Mouse (Mus musculus) limb, embryonic 13.5 days (tissue): ENCODE results near the gene Rpl23. TPM values are rescaled to one million over a fixed set of nuclear protein-coding genes. Genes with fewer than 3 reads are reported as not detected.
A peak's percentile ranks its signal among the peaks of the same experiment; 100 is the strongest.

Experiments
- ATAC-seq: fragments of 200-750 bp; cut with Nextera tagmentation; 2 replicates; pipeline ENCODE4 v1.8.0; 2017; ENCODE audit warnings: low read depth, moderate number of reproducible peaks, moderate TSS enrichment; ENCODE audit not compliant: low FRiP score
- H3K27ac ChIP-seq: fragments of 300-500 bp; sonication (generic); 2 replicates; pipeline ENCODE4 v1.5.1; 2015; ENCODE audit warnings: inconsistent platforms, mild to moderate bottlenecking, moderate library complexity
- H3K27me3 ChIP-seq: fragments of 300-500 bp; sonication (generic); 2 replicates; pipeline ENCODE4 v1.6.1; 2015; ENCODE audit warnings: mild to moderate bottlenecking, inconsistent platforms
- H3K36me3 ChIP-seq: fragments of 300-500 bp; sonication (generic); 2 replicates; pipeline ENCODE4 v1.6.1; 2015; ENCODE audit warnings: inconsistent platforms, mild to moderate bottlenecking, moderate library complexity
- H3K4me1 ChIP-seq: fragments of 300-500 bp; sonication (generic); 2 replicates; pipeline ENCODE4 v1.6.1; 2015; ENCODE audit warnings: inconsistent platforms
- H3K4me2 ChIP-seq: fragments of 300-500 bp; sonication (generic); replicated peaks from 2 replicates; pipeline ENCODE4 v1.6.1; 2015; ENCODE audit warnings: inconsistent platforms, mild to moderate bottlenecking, moderate library complexity
- H3K4me3 ChIP-seq: fragments of 300-500 bp; sonication (generic); 2 replicates; pipeline ENCODE4 v1.5.1; 2015; ENCODE audit warnings: moderate library complexity, mild to moderate bottlenecking, inconsistent platforms
- H3K9ac ChIP-seq: fragments of 300-500 bp; sonication (generic); 2 replicates; pipeline ENCODE4 v1.6.1; 2015; ENCODE audit warnings: mild to moderate bottlenecking, inconsistent platforms
- H3K9me3 ChIP-seq: fragments of 300-500 bp; sonication (generic); 2 replicates; pipeline ENCODE4 v1.6.1; 2016; ENCODE audit warnings: inconsistent platforms
- WGBS: fragments of 180-500 bp; shearing (Covaris S2); methylation state at CpG from one replicate; pipeline ENCODE4 v1.1.7; 2015; 5-methylcytosine and 5-hydroxymethylcytosine counted together
- polyA plus RNA-seq: library from polyadenylated mRNA; unstranded; fragments of >200 nt; fragmentation: Nextera tagmentation; extraction: Ambion mirVana; gene quantifications from 2 replicates; pipeline ENCODE4 v1.2.1, GENCODE M21; 2015

The Rpl23 gene
- polyA plus RNA-seq, 1 experiment from 2014 or later = 547 TPM

DNA sequence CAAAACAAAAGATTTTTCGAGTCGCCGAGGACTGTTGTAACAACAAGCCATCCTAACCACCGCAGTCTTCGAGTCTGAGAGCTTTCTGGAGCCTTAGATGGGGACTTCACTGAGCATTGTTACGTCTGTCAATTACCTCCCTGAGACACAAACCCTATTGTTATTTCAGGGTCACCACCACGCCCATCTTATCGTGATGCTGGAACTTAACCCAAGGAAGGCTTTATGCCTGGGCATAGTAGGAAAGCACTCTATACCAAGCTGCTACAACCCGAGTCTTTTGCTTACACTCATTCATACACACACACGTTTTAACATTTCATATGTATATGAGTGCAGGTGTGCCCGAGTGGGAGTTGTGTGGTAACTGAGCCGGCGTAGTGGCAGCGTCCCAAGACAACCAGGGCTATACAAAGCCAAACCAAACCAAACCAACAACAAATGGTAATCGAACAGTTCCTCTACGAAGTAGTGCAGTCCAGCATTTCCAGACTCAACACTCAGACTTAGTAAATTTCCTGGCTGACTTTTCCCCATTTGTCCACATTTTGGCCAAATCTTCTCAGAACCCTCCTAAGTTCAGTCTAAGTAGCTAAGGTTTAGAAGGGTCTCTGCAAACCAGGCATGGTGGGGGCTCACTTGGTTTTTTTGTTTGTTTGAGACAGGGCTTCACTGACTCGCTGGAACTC lies 6.3 kb downstream of the Rpl23 start, which contains the start of gene 1700001P01Rik:
1700001P01Rik (minus strand) TSS at position 111 of the 689 bp plus-strand sequence.
- ATAC-seq = no peak
- Histone ChIP-seq H3K9me3 (no peaks in the 10 kb centered on the region), H3K36me3 (peaks cover 57% of the 10 kb centered on the region), H3K4me2 (no peak within 1 kb of the TSS), H3K27me3 (no peaks in the 10 kb centered on the region), H3K9ac (no peak within 1 kb of the TSS), H3K4me3 (no peak within 1 kb of the TSS), H3K27ac (no peak within 1 kb of the TSS), H3K4me1 (peaks cover 12% of the 10 kb centered on the region)
- WGBS = 57% methylated on average over 17 of the region's 17 CpGs

DNA sequence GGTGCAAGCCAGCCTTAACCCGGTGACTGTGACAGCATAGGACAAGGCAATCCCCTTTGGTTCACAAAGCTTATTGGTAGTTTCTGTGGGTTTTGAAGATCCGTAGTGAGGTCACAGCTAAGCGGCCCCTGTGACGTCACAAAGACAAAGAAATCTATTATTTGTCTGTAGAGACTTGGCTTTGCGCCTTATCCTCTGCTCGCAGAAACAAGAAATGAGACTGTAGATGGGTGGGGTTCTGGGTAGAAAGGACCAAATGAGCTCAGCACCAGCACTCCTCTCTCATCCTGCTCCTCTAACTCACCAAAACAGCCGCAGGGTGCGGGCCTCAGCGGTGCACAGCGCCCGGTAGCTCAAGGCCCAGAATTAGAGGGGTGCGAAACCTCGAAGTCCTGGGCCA lies 7.1 kb downstream of the Rpl23 start:
- no peak overlapping the region for H3K9ac ChIP-seq
- no peak overlapping the region for H3K27ac ChIP-seq
- H3K4me1 ChIP-seq = peaks cover 4% of the 10 kb centered on the region
- peaks cover 49% of the 10 kb centered on the region for H3K36me3 ChIP-seq
- no peaks in the 10 kb centered on the region for H3K9me3 ChIP-seq
- no peaks in the 10 kb centered on the region for H3K27me3 ChIP-seq
- 78% methylated on average over 13 of the region's 13 CpGs for WGBS
- no peak overlapping the region for H3K4me3 ChIP-seq
- H3K4me2 ChIP-seq = no peak overlapping the region
- no peak for ATAC-seq

DNA sequence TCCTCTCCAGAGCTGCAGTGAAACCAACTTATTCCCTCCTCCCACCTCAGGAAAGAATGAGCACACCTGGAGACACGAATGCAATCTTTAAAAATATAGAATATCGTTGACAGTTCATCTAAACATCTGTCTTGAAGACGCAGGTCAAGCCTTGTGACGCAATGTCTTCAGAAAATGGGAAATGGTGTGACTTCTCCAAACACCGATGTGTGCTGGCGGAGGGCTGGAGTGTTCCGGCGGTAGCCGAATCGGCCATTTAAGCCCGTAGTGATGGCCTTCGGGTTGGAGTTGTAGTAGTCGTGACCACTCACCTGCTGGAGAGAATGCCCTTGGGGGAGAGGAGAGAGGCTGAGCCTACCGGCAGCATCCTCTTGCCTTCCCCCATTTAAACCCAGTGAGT lies 10.8 kb downstream of the Rpl23 start:
- Histone ChIP-seq H3K27me3 (no peaks in the 10 kb centered on the region), H3K4me3 (no peak overlapping the region), H3K4me2 (no peak overlapping the region), H3K36me3 (peaks cover 12% of the 10 kb centered on the region), H3K4me1 (no peaks in the 10 kb centered on the region), H3K9ac (no peak overlapping the region), H3K9me3 (no peaks in the 10 kb centered on the region), H3K27ac (no peak overlapping the region)
- WGBS = 74% methylated on average over 14 of the region's 14 CpGs
- ATAC-seq = no peak

DNA sequence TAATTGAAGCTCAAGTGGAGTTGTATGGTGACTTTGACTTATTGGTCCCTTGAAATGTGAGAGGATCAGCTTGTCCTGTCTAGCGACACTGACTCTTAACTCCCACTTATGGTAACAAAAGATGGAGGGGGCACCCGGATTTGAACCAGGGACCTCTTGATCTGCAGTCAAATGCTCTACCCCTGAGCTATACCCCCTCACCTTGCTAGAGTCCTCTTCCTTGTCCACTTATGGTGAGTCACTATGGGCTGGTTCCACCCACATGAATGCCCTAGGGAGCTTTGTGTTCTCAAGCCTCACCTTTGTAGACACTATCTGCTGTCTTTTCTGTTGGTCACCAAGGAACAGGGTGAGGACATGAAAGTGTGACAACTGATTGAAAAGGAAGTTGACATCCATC lies 12.5 kb downstream of the Rpl23 start:
- Histone ChIP-seq H3K27me3 (no peaks in the 10 kb centered on the region), H3K9me3 (no peaks in the 10 kb centered on the region), H3K27ac (no peak overlapping the region), H3K9ac (no peak overlapping the region), H3K4me3 (no peak overlapping the region), H3K36me3 (no peaks in the 10 kb centered on the region), H3K4me2 (no peak overlapping the region), H3K4me1 (peaks cover 13% of the 10 kb centered on the region)
- ATAC-seq = no peak
- 33% methylated on average over 2 of the region's 2 CpGs for WGBS

DNA sequence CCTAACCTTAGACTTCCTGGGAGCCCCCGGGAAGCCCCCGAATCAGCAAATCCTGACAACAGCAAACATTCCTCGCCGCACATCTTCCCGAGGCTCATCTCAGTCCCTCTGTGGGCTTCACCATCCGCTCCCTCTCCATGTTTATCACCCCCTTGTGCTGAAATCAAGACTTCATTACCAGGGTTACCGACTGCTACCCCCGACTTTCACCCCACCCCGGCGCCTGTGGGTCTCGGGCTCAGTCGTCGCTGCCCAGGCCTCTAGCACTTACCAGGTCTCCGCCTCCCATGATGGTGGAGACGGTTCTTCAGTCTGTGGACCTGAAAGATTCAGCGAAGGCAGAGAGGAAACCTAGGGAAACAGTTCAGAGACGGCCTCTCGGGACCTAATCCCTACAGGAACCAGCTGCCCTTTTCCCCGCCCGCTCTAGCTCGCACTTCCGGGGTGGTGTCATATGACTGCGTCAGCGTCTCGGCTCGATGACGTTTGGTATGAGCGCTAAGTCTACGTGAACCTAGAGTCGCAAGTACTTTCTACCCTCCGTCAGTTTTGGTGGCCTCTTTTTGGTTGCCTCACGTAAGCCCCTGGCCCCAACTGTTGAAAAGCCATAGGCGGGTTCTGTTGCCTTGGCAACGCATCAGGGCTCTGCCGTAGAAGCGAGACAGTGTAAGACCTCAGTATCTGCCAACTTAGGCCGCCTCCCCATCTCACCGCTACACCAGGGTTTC lies 15.9 kb downstream of the Rpl23 start, which contains the start of gene Cwc25:
Cwc25 (minus strand) TSS at position 403 of the 728 bp plus-strand sequence.
- under 1% methylated on average over 38 of the region's 38 CpGs for WGBS
- peak within 1 kb of the TSS; percentile 89 for H3K4me2 ChIP-seq
- peaks cover 31% of the 10 kb centered on the region for H3K36me3 ChIP-seq
- 0 out of 2 replicates have a peak, but pooled peaks cover 3% of the 10 kb centered on the region for H3K9me3 ChIP-seq
- H3K4me1 ChIP-seq = peaks cover 19% of the 10 kb centered on the region
- no peaks in the 10 kb centered on the region for H3K27me3 ChIP-seq
- H3K4me3 ChIP-seq = peak within 1 kb of the TSS; percentile 88
- ATAC-seq = peak; percentile 93
- H3K9ac ChIP-seq = peak within 1 kb of the TSS; percentile 90
- peak within 1 kb of the TSS; percentile 92 for H3K27ac ChIP-seq

DNA sequence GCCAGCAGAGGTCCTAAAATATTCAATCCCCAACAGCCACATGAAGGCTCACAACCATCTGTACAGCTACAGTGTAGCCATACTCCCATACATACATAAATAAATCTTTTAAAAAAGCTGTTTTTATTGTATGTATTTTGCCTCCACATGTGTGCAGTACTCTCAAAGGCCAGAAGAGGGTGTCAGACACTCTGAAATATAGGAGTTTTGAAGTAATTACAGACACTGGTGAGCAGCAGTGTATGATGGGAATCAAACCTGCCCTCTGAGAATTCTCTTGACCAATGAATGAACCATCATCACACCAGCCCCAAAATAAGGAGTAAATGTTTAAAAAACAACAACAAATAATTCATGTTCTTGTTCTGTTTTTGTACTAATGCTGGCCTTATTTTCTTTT lies 20.6 kb downstream of the Rpl23 start:
- no peak overlapping the region for H3K4me3 ChIP-seq
- no peak overlapping the region for H3K27ac ChIP-seq
- no peak for ATAC-seq
- H3K9me3 ChIP-seq = 0 out of 2 replicates have a peak, but pooled peaks cover 3% of the 10 kb centered on the region
- H3K4me2 ChIP-seq = no peak overlapping the region
- H3K27me3 ChIP-seq = no peaks in the 10 kb centered on the region
- H3K4me1 ChIP-seq = peaks cover 19% of the 10 kb centered on the region
- H3K36me3 ChIP-seq = peaks cover 72% of the 10 kb centered on the region
- H3K9ac ChIP-seq = no peak overlapping the region

DNA sequence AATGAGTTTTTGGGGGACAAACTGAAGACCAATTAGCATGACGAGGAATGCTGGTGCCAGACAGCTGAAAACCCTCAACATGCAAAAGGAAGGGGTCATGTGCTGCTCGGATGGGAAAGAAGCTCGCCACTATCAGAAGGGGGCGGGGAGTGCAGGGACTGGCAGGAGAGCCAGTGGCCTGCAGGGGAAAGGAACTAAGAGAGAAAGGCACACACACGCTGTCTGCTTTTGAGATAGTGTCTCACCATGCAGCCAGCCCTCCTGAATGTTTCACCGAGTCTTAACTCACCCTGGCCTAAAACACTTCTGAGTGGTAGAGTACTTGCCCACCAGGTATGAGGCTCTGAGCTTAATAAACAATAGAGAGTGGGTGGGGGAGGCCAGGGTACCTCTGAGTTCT lies 23.3 kb downstream of the Rpl23 start:
- Histone ChIP-seq H3K27ac (no peak overlapping the region), H3K9ac (no peak overlapping the region), H3K4me3 (no peak overlapping the region), H3K4me1 (no peaks in the 10 kb centered on the region), H3K4me2 (no peak overlapping the region), H3K9me3 (0 out of 2 replicates have a peak, but pooled peaks cover 3% of the 10 kb centered on the region), H3K27me3 (no peaks in the 10 kb centered on the region), H3K36me3 (peaks cover 91% of the 10 kb centered on the region)
- 82% methylated on average over 6 of the region's 6 CpGs for WGBS
- ATAC-seq = no peak

DNA sequence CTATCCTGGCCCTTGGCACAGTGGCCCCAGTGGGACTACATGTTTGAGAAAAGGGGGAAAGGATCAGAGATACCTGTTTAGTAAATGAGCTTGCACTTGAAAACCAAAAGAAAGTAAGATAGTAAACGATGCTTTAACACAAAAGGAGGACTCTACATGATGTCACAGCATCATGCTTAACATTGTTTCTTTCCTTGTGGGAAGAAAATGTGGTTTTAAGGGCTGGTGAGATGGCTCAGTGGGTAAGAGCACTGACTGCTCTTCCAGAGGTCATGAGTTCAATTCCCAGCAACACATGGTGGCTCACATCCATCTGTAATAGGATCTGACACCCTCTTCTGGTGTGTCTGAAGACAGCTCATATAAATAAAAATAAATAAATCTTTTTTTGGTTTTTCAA lies 24.1 kb downstream of the Rpl23 start:
- Histone ChIP-seq H3K27ac (no peak overlapping the region), H3K4me2 (no peak overlapping the region), H3K9me3 (0 out of 2 replicates have a peak, but pooled peaks cover 3% of the 10 kb centered on the region), H3K27me3 (no peaks in the 10 kb centered on the region), H3K36me3 (peaks cover 92% of the 10 kb centered on the region), H3K4me1 (no peaks in the 10 kb centered on the region), H3K9ac (no peak overlapping the region), H3K4me3 (no peak overlapping the region)
- 93% methylated on average over 1 of the region's 1 CpGs for WGBS
- no peak for ATAC-seq

DNA sequence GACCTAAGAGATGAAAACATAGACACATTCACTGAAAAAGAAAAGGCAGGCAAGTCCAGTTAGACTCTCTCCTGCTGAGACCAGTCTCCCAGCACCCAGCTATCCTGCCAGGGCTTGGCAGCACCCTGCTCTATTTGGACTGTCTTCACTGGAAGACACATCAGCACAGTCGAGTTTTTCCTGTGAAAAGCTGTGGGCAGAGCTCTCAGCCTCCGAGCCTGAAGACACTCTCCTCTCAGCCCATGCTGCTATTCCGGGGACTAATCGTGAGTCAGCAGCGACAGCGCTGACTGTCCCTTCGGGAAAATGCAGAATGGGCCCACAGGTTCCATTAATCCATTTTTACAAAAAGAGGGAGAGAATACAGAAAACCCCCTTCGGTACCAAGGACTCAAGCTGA lies 29.0 kb downstream of the Rpl23 start:
- Histone ChIP-seq H3K27ac (no peak overlapping the region), H3K9ac (no peak overlapping the region), H3K9me3 (peaks cover 5% of the 10 kb centered on the region; the same call in 1 of the 2 replicates), H3K4me3 (no peak overlapping the region), H3K36me3 (peaks cover 95% of the 10 kb centered on the region), H3K27me3 (no peaks in the 10 kb centered on the region), H3K4me1 (no peaks in the 10 kb centered on the region), H3K4me2 (no peak overlapping the region)
- WGBS = 92% methylated on average over 8 of the region's 8 CpGs
- no peak for ATAC-seq

DNA sequence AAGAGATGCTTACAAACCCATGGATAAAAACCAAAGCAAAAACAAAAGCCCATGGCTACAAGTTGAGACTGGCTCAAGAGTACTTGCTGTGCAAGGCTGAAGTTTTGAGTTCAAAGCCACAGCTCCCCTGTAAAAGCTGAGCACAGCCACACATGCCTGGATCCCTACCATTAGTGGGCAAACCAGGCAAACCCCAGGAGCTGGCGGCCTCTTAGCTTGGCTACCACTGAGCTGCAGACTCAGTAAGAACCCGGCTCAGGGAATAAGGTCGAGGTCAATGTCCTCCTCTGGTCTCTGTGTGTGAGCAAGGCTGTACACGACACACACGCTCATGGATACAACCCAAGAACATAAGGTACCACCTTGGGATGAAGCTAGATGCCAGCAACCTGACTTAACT lies 33.7 kb downstream of the Rpl23 start:
- peaks cover 4% of the 10 kb centered on the region for H3K4me1 ChIP-seq
- no peak overlapping the region for H3K4me2 ChIP-seq
- H3K4me3 ChIP-seq = no peak overlapping the region
- no peak overlapping the region for H3K9ac ChIP-seq
- no peaks in the 10 kb centered on the region for H3K27me3 ChIP-seq
- H3K9me3 ChIP-seq = peaks cover 5% of the 10 kb centered on the region; the same call in 1 of the 2 replicates
- H3K27ac ChIP-seq = no peak overlapping the region
- peaks cover 76% of the 10 kb centered on the region for H3K36me3 ChIP-seq
- 89% methylated on average over 5 of the region's 5 CpGs for WGBS
- ATAC-seq = no peak

DNA sequence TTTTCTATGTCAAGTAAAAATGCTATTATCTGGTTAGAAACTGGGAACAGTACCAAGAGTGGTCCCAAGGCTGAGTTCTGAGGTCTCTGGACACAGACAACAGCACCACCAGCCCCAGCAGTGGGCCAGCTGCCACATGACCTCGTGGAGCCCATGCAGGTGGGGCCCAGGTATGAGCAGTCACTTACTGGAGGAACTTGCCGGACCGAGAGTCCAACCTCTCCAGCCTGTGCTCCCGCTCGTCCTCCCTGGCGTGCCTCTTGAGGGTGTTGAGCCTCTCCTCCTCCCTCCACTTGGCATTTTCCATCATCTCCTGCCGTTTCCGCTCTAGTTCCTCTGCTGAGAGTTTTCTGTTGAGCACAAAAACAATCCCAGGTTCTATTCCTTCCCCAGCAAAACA lies 34.5 kb downstream of the Rpl23 start:
- Histone ChIP-seq H3K4me1 (peaks cover 11% of the 10 kb centered on the region), H3K27ac (no peak overlapping the region), H3K9me3 (peaks cover 5% of the 10 kb centered on the region; the same call in 1 of the 2 replicates), H3K27me3 (no peaks in the 10 kb centered on the region), H3K4me3 (no peak overlapping the region), H3K4me2 (no peak overlapping the region), H3K36me3 (peaks cover 69% of the 10 kb centered on the region), H3K9ac (no peak overlapping the region)
- WGBS = 90% methylated on average over 8 of the region's 8 CpGs
- ATAC-seq = no peak

DNA sequence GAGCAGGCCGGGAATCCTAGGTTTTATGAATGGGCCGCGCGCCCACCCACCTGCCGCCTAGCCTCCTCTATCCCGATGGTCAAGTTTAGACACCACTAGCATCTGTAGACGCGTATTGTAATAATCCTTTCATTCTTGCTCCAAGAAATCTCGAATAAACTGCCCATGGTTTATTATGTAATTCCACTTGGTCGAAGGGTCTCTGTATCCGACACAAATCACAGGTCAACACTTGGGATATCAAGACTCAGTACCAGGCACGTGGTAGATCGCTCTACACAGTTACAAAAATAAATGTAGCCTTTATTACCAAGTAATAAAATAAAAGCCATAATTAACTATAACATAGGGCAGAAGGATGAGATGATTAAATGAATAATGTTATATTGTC lies 36.9 kb downstream of the Rpl23 start:
- Histone ChIP-seq H3K4me3 (peak overlapping the region; percentile 81), H3K27me3 (no peaks in the 10 kb centered on the region), H3K27ac (no peak overlapping the region), H3K36me3 (peaks cover 46% of the 10 kb centered on the region), H3K4me1 (peaks cover 18% of the 10 kb centered on the region), H3K9ac (no peak overlapping the region), H3K9me3 (no peaks in the 10 kb centered on the region), H3K4me2 (peak overlapping the region; percentile 56)
- 10% methylated on average over 13 of the region's 13 CpGs for WGBS
- no peak for ATAC-seq
